In the genomic region with DNA sequence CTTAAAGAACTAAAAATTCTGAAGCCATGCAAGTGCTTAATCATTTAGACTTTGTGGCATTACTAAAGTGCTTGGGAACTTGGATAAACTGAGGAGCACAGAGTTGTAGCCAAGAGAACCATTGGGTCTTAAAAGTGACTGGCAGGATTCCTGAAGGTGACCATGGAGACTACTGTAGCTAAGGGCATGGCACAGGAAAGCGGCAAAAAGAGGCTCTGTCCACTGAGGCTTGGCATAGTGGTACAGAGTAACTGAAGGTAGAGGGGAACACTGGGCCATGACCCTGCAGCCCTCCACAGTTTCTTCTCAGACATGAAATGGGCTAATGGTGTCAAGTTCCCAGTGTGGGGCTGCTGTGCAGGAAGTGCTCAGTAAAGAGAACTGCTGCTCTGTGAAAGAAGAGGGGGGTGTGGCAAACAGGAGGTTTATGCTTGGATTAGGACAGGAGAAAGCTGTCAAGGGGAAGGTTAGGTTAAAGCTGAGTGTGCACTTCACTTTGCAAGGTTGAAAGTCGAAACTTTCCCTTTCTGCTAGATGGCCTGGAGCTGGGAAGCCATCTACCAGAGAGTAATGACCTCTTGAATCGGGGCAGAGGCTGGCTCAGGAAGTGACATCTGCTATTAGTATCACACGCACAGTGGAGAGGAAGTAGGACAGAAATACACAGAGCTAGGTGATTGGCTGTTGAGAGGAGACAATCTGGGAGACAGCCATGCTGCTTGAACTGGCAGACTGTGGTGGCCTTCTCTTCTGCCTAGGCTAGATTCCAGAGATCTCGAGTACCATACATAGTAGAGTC, we compare ENCODE assay signal across 10 mouse cellular contexts. TPM values are rescaled to one million over a fixed set of nuclear protein-coding genes. Genes with fewer than 3 reads are reported as not detected.
A peak's percentile ranks its signal among the peaks of the same experiment; 100 is the strongest.
DNase-seq lines count a peak whose midpoint lies in the region; ATAC-seq and TF ChIP-seq lines count a peak whose summit lies in the region.
"Had no signal": no experiment of that assay in that cellular context is flagged by ENCODE, and none has a peak within 500 bp of the region (broad histone marks: within the 10 kb centered on the region; RNA-seq: fewer than 3 reads in every experiment).

No protein-coding gene starts in this region.

- peaks cover 10% of the 10 kb centered on the region for H3K4me1 ChIP-seq in liver, adult 2 months (ENCODE audit: control insufficient read depth, insufficient read depth, low read length)
- H3K4me1 ChIP-seq in midbrain, embryonic 13.5 days (replicated peaks), result no peaks in the 10 kb centered on the region

- whole genome bisulfite sequencing in liver, adult 2 months, result 41% methylated on average over 5 of the region's 5 CpGs
- 84% methylated on average over 5 of the region's 5 CpGs for WGBS in midbrain, embryonic 13.5 days

- peaks cover 12% of the 10 kb centered on the region; the same call in 1 of the 2 replicates for H3K36me3 ChIP-seq in liver, adult 2 months (ENCODE audit: control insufficient read depth, insufficient read depth, low read length)
- H3K36me3 ChIP-seq in midbrain, embryonic 13.5 days, result peaks cover 17% of the 10 kb centered on the region

- no peak overlapping the region for H3K4me2 ChIP-seq in midbrain, embryonic 13.5 days (replicated peaks)
- H3K4me2 ChIP-seq: forebrain, embryonic 13.5 days had no signal

- H3K9ac ChIP-seq in liver, adult 2 months (ENCODE audit: low read depth, low read length), result no peak overlapping the region
- no peak overlapping the region for H3K9ac ChIP-seq in midbrain, embryonic 13.5 days (replicated peaks)
- H3K9ac ChIP-seq: forebrain, embryonic 13.5 days had no signal

- peak; percentile 51 for DNase-seq in liver, adult 2 months (ENCODE audit: extremely low read depth, low read depth, low spot score)
- DNase-seq in liver, result no peak
- peak; percentile 36 for DNase-seq in ZHBTc4 (ENCODE audit: low read depth, low spot score)
- DNase-seq in kidney, adult 8-10 months, result peak; percentile 15 to 30
- DNase-seq in retina, embryonic 14.5 days (ENCODE audit: low spot score), result peak; percentile 74
- DNase-seq in layer of hippocampus, adult 9-10 months (ENCODE audit: low spot score), result no peak
- DNase-seq in left cerebral cortex, adult 11 months (ENCODE audit: low spot score), result no peak
- DNase-seq: left cerebral cortex, postnatal 4 days had no signal

- no peak for ATAC-seq in midbrain, embryonic 13.5 days
- ATAC-seq: forebrain, embryonic 13.5 days had no signal

- H3K27ac ChIP-seq in liver, adult 2 months (replicated peaks; ENCODE audit: insufficient read depth, low read depth, low read length), result no peak overlapping the region
- no peak overlapping the region for H3K27ac ChIP-seq in midbrain, embryonic 13.5 days
- H3K27ac ChIP-seq: forebrain, embryonic 13.5 days had no signal

- peaks cover 11% of the 10 kb centered on the region; the same call in 1 of the 2 replicates for H3K79me2 ChIP-seq in liver, adult 2 months (ENCODE audit: control insufficient read depth, insufficient read depth, low read length)

- no peak overlapping the region for H3K4me3 ChIP-seq in liver, adult 2 months (ENCODE audit: insufficient read depth, low read depth, low read length)
- H3K4me3 ChIP-seq in midbrain, embryonic 13.5 days (replicated peaks), result no peak overlapping the region
- H3K4me3 ChIP-seq: forebrain, embryonic 13.5 days had no signal

- no peaks in the 10 kb centered on the region for H3K27me3 ChIP-seq in liver, adult 2 months (ENCODE audit: control insufficient read depth, insufficient read depth, low read length)
- H3K27me3 ChIP-seq in midbrain, embryonic 13.5 days, result no peaks in the 10 kb centered on the region
- H3K27me3 ChIP-seq: forebrain, embryonic 13.5 days had no signal

- no peak for TF ChIP-seq POLR2A in liver, adult 2 months (IDR thresholded peaks at IDR 0.05; ENCODE audit: extremely low read depth, insufficient read depth, low read length)

- H3K9me3 ChIP-seq in midbrain, embryonic 13.5 days, result no peaks in the 10 kb centered on the region
- H3K9me3 ChIP-seq: forebrain, embryonic 13.5 days had no signal

- TF ChIP-seq CTCF in liver, adult 2 months (IDR thresholded peaks at IDR 0.05; ENCODE audit: low read depth, low read length), result no peak

RNA-seq across cellular contexts. Expression of a gene that starts 38.1 kb away (rescaled TPM):
- total RNA-seq in liver, adult 2 months (2014; rRNA removed), result 19.5 and 21.0 TPM in 2 replicates
- 14.8 and 16.5 TPM in 2 replicates for polyA plus RNA-seq in liver, adult 2 months (2012; rRNA removed)
- 28.3 and 29.9 TPM in 2 replicates for polyA plus RNA-seq in midbrain, embryonic 13.5 days (2015; fragmentation: Nextera tagmentation; extraction: Ambion mirVana)

Comparison
In these comparisons a context has a peak if more than half of its experiments do, and no peak if none do; other contexts are left out.
1. DNase-seq: peak in liver, adult 2 months (single experiment), ZHBTc4 (single experiment), kidney, adult 8-10 months (2 of 2) and retina, embryonic 14.5 days (single experiment); none in liver (single experiment), layer of hippocampus, adult 9-10 months (single experiment) and left cerebral cortex, adult 11 months (single experiment).